Mouse (Mus musculus) frontal cortex, postnatal 10 days (tissue): ENCODE measurements around the gene Alkbh6.

Experiments used
- DNase-seq, 2 experiments: peaks; one replicate each; pipeline ENCODE4 v3.0.0; 2022; ENCODE audit warnings: low spot score in 2 of 2, mixed read lengths in 1 of 2

Alkbh6 gene

GRCm38 (mm10) chr7:30295103-30295502 lies 13.4 kb upstream of the Alkbh6 start:
- DNase-seq: no peak

- no peak for DNase-seq
Observed at GRCm38 (mm10) chr7:30296816-30297215, 11.7 kb upstream of the Alkbh6 start.

GRCm38 (mm10) chr7:30297266-30297665 lies 11.3 kb upstream of the Alkbh6 start:
- no peak for DNase-seq

- no peak for DNase-seq
Observed at GRCm38 (mm10) chr7:30300914-30301313, 7.6 kb upstream of the Alkbh6 start.

- DNase-seq: no peak
Observed at GRCm38 (mm10) chr7:30306083-30306779, 2.3 kb upstream of the Alkbh6 start.

GRCm38 (mm10) chr7:30309395-30310129 lies 1.0 kb downstream of the Alkbh6 start:
- DNase-seq: no peak

GRCm38 (mm10) chr7:30310136-30310535 lies 1.6 kb downstream of the Alkbh6 start:
- no peak for DNase-seq

- no peak for DNase-seq
Observed at GRCm38 (mm10) chr7:30313666-30314320, 5.3 kb downstream of the Alkbh6 start.

- DNase-seq: no peak
Observed at GRCm38 (mm10) chr7:30314721-30315155, 6.2 kb downstream of the Alkbh6 start, which contains the start of gene Syne4. Gene Syne4 (plus strand): TSS chr7:30314807.

GRCm38 (mm10) chr7:30315559-30316529 lies 7.3 kb downstream of the Alkbh6 start:
- DNase-seq: no peak

- no peak for DNase-seq
Observed at GRCm38 (mm10) chr7:30318142-30318541, 9.6 kb downstream of the Alkbh6 start.

GRCm38 (mm10) chr7:30320946-30321345 lies 12.4 kb downstream of the Alkbh6 start:
- no peak for DNase-seq

GRCm38 (mm10) chr7:30321539-30322284 lies 13.2 kb downstream of the Alkbh6 start, which contains the start of gene E130208F15Rik:
Gene E130208F15Rik (plus strand): TSS chr7:30321740.
- DNase-seq: peak; percentile 58 to 63

GRCm38 (mm10) chr7:30322285-30322667 lies 13.8 kb downstream of the Alkbh6 start:
- DNase-seq: peak; percentile 93 to 96

- no peak for DNase-seq
Observed at GRCm38 (mm10) chr7:30322865-30323264, 14.3 kb downstream of the Alkbh6 start.

GRCm38 (mm10) chr7:30323795-30324194 lies 15.3 kb downstream of the Alkbh6 start, which contains the start of gene Sdhaf1:
Gene Sdhaf1 (minus strand): TSS chr7:30323895.
- DNase-seq: no peak

- DNase-seq: no peak
Observed at GRCm38 (mm10) chr7:30324300-30324944, 15.9 kb downstream of the Alkbh6 start.

GRCm38 (mm10) chr7:30325364-30325763 lies 16.8 kb downstream of the Alkbh6 start:
- no peak for DNase-seq

- DNase-seq: no peak
Observed at GRCm38 (mm10) chr7:30326427-30326826, 17.9 kb downstream of the Alkbh6 start.

- DNase-seq: no peak
Observed at GRCm38 (mm10) chr7:30327140-30327539, 18.6 kb downstream of the Alkbh6 start.
